Mouse (Mus musculus) spleen, embryonic (tissue): ENCODE results near the gene Col28a1.
"Not testable (repeated sequence)": the region's sequence is repeated elsewhere in the genome, so short reads cannot be mapped to it uniquely, and the experiment has no call there.

ENCODE experiments used
- CTCF ChIA-PET: fragments of 350-600 bp; sonication (Branson Sonifier 250); formaldehyde crosslinking; loops from one replicate; lab custom pipeline; 2022; lab: Charles Lee

Col28a1 gene

DNA sequence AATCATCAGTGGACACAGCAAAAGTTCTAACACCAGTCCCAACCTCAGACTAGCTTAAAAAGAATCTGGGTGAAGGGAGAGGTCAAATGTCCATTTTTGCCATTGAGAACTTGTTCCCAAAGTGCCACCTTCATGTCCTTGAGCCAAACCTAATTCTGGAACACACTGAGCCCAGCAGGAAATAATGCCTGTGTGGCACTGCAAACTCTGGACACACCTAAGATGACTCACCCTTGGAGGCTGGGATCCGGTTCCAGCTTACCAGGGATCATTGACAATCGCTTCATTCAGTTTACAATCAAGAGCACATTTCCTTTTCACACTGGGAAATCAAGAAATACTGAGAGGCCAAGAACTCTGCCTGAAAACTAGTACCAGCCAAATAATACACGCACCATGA is 168.9 kb downstream of the Col28a1 start:
- CTCF ChIA-PET, result no interaction called here

DNA sequence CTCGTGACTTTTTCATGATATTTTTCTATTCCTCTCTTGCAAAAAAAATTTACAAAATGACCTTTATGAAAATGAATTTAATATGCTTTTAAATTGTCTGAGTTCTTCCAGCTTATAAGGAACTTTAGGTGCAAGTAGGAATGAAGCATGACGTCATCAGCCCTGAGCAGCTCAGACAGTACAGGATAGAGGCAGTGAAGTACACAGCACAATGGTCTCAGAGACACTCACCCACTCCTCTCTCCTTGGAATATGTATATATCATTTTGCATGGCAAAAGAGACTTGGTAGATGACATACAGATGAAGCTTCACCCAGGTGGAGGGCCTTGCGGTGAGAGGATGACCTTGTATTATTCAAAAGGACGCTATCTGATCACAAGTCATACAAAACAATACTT is 197.7 kb downstream of the Col28a1 start:
- CTCF ChIA-PET, result no interaction called here

DNA sequence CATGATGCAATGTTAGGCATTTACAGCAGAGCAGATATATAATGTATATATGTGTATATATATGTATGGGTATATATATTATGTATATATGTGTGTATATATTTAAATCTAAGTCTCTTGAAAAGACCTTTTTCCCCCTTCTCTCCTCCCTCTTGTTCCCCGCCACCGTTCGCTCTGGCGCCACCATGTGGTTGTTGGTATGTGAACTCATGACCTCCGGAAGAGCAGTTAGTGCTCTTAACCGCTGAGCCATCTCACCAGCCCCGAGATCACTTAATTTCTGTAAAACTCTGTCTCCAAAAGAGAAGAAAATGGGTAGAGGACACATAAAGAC is 208.8 kb downstream of the Col28a1 start:
- CTCF ChIA-PET, result no interaction called here

DNA sequence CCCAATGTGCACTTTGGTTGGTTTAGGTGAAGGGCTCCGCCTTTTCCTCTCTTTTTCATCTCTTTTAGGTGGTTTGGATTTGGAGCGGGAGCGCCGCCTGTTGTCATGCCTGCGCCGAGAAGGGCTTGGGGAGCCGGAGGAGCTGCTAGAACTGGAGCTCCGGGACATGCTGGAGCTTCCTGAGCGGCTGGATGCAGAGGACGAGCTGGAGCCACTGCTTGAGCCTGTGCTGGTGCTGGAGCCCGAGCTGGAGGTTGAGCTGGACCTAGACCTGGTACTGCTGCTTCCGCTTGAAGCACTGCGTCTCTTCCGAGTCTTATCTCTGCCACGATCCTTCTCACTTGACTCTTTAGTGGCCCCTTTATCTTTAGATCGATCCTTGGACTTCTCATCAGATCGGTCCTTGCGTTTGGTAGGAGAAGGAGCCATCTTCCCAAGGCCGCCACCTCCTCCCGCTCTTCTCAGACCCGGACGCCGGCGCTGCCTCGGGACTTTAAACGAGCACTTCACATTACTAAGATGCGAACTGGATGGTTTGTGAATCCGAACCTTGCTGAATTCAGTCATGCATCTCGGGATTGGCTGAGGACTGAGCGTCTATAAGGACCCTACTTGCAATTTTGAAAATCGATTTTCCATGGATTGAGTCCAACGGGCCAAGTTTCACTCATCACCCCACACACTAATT is 209.3 kb downstream of the Col28a1 start:
- CTCF ChIA-PET, result not testable (repeated sequence)

DNA sequence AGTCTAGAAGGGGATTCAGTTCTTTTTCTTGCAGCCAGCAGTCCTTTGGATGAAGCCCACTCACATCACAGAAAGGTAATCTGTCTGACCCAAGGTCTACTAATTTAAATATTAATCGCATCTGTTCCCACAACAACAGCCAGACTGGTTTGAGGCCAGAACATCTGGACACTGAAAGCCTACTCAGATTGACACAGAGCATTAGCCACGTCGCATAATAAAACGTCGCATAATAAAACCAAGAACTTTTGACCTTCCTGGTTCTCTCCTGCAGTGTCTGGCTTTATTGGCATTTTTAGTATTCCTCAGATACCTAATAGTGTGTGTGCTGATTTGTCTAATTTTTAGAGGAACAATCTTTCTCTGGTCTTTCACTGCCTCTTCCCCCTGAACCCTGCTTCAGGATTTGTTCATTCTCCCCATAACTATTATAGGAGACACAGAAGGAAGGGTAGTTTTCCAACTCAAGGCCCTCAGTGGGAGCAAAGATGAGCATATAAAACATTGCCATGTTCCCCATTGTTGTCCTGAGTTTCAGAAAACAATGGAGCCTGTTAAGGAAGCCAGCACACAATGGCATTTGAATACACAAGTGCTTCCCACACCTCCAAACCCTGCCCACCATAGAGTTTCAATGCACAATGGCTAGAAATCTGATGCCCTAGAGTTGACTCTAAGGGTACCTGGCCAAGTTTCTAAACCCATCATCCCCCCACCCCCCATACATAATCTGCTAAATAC is 221.2 kb downstream of the Col28a1 start:
- CTCF ChIA-PET, result interaction anchor here (0.7 kb wide), 1 partner anchor 238 kb away, joined by 3 read pairs; no protein-coding TSS in a partner anchor

DNA sequence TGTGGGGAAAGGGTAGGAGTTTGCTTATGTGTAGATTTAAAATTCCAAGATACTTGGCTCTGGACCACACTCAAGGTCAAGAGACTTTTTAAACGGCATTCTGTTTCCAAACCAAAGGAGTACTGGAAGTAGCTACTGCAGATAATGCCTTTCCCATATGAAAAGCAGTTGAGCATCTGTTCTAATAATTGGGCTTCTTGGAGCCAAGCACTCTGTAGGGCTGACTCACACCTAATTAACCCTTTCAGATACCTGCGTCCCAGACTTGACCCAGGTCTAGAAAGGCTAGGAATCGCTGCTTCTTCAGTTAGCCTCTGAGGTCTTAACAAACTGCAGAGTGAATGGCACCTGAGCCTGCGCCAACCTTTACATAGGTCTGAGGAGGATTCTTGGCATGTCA is 223.0 kb downstream of the Col28a1 start:
- CTCF ChIA-PET, result no interaction called here

DNA sequence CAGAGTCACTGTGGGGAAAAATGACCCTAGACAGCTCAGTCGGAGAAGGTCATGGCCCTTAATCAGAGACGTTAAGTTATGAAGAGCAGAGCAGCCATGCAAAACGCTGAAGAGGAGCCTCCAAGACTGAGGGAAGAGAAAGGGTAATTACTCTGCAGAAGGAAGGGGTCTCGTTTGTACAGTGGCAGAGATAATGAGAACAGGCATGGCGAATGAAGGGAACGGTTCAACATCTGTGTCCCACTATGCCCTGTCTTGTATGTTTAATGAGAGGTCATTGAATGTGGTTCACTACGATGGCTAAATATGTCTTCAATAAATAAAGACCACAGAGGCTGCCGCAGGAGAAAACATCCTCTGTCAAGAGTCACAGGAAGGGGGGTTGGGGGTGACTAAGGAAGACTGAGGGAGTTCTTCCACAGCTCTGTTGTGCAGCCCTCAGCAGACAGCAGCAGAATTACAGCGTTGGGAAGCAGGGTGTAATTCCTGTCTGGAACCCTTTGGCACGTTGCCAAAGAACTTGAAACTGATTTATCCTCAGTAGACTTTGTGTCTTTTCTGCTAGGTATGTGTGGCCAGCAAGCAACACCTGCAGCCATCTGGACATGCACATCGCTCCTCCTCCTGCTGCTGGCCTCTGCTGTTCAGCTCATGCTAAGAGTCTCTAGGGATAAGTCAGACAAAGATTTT is 226.4 kb downstream of the Col28a1 start:
- CTCF ChIA-PET, result no interaction called here

DNA sequence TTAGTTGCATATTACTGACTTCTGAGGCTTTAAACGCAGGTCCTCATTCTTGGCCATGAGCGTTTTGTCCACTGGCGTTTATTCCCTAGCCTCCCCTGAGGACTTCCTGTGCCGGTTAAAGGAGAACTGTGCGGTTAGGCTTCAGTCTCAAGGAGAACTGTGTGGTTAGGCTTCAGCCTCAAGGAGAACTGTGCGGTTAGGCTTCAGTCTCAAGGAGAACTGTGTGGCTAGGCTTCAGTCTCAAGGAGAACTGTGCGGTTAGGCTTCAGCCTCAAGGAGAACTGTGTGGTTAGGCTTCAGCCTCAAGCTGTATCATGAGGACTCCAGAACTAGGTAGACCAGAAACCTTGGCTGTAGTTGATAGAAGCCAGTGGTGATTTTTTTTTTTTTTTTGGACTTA is 229.7 kb downstream of the Col28a1 start:
- CTCF ChIA-PET, result no interaction called here

DNA sequence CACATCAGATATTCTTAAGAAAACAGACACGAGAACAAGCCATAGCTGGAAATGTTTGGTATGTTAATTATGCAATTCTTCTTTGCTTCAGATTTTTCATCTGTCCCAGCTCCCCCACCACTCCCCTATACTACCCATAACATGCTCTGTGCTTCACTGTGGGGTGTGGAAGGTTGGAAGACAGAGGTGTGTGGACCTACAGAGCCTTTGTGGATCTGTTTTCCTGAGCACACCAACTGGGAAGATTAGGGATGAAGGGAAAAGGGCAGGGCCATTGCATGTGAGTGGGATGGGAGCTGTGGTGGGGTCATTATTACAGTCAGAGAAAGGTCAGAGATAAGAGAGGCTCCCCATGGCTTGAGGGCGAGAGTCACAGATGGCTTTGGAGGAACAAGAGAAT is 240.2 kb downstream of the Col28a1 start:
- CTCF ChIA-PET, result no interaction called here

DNA sequence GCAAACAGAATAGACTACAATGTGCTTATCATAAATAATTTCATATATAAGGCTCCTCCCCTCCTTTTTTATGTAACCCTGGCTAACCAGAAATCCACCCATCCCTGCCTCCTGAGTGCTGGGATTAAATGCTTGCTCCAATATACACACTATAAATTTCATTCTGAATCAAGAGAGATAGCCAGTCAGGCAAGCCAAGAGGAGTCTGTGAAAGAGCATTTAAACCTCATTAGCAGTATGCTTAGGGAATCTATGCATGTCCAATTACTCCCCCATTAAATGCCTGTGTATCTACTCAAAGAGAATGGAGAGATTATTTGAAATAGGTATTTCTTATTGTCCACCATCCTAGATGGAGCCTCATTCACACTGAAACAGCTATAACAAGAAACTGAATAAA is 240.6 kb downstream of the Col28a1 start:
- CTCF ChIA-PET, result no interaction called here
